Mouse (Mus musculus): ENCODE results near the gene Asb10. TPM values are rescaled to one million over a fixed set of nuclear protein-coding genes. Genes with fewer than 3 reads are reported as not detected.

The Asb10 gene
- total and polyA plus RNA-seq, 3 experiments, result not detected

DNA sequence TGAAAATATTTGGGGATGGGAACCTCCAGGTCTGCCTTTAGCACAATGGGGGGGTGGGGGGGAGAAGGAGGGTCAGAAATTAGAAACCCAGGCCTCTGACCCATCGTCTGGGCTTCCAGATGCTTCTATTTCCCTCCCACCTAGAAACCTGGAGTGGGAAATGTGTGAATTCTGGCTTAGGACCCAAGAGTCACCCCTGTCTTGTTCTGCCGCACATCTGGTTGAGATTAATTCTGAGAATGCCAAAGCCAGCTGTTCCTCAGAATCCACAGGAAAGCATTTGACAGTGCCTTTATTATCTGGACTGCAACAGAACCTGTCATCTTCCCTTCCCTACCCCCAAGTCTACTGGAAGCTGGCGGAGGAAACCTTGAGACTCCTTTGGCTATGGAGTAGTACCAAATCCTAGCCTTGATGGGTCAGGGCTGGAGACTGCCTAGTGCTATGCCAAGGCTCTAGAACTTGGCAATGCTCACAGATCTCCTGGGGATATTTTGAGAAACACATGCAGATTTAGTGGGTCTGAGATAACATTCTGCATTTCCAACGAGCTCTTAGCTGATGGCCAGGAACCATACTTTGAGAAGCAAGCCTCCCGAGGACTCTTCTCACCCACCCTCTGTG lies 13.0 kb upstream of the Asb10 start:
- no peaks in the 10 kb centered on the region for H3K9me3 ChIP-seq (replicated peaks)
- no peak overlapping the region for H3K4me3 ChIP-seq (ENCODE audit: low read depth, low read length)
- ATAC-seq (ENCODE audit: extremely low read depth, insufficient number of reproducible peaks, low FRiP score, poor library complexity, severe bottlenecking) (no peak), DNase-seq (ENCODE audit: low spot score) (no peak)
- TF ChIP-seq POLR2AphosphoS5 (IDR thresholded peaks at IDR 0.05; ENCODE audit: insufficient replicate concordance, low read depth, low read length), result no peak
- TF ChIP-seq GATA1 (IDR thresholded peaks at IDR 0.05; ENCODE audit: borderline replicate concordance, low read length), result no peak
- no peak for TF ChIP-seq CTCF (IDR thresholded peaks at IDR 0.05; ENCODE audit: low read depth, low read length)
- H3K4me1 ChIP-seq (ENCODE audit: insufficient read depth, low read depth, low read length), result no peaks in the 10 kb centered on the region
- no peaks in the 10 kb centered on the region for H3K36me3 ChIP-seq (replicated peaks)
- peaks cover 52% of the 10 kb centered on the region for H3K27me3 ChIP-seq (ENCODE audit: insufficient read depth, low read length)

DNA sequence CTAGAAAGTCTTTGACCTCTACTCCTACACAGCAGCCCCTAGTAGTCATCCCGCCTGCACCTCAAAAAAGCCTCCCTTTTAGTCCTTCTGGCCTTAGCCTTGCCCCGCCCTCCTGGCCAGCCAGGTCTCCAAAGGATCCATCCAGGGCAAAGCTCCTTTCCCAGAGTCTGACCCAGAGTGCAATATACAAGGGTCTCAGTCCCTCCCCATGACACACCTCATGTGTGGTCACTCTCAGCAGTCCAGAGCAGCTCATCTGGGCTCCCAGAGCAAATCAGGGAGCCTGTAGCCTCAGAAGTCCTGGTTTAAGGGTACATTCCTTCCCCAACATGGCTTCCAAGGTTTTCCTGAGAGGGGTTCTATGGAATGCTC lies 10.5 kb upstream of the Asb10 start:
- TF ChIP-seq TAL1 (conservative IDR thresholded peaks at IDR 0.05; ENCODE audit: low read depth, low read length), result no peak
- TF ChIP-seq GATA1 (IDR thresholded peaks at IDR 0.05; ENCODE audit: borderline replicate concordance, low read length), result no peak
- no peak for TF ChIP-seq POLR2AphosphoS5 (IDR thresholded peaks at IDR 0.05; ENCODE audit: insufficient replicate concordance, low read depth, low read length)
- no peak for TF ChIP-seq GATA2 (IDR thresholded peaks at IDR 0.05; ENCODE audit: borderline replicate concordance, low read depth, low read length)
- no peak for TF ChIP-seq CTCF (IDR thresholded peaks at IDR 0.05; ENCODE audit: low read depth, low read length)
- Histone ChIP-seq H3K27me3 (ENCODE audit: insufficient read depth, low read length) (peaks cover 53% of the 10 kb centered on the region), H3K4me3 (ENCODE audit: low read depth, low read length) (no peak overlapping the region), H3K4me1 (ENCODE audit: insufficient read depth, low read depth, low read length) (no peaks in the 10 kb centered on the region), H3K9me3 (replicated peaks) (no peaks in the 10 kb centered on the region), H3K36me3 (replicated peaks) (no peaks in the 10 kb centered on the region)
- ATAC-seq (ENCODE audit: extremely low read depth, insufficient number of reproducible peaks, low FRiP score, poor library complexity, severe bottlenecking) (no peak), DNase-seq (ENCODE audit: low spot score) (no peak)

DNA sequence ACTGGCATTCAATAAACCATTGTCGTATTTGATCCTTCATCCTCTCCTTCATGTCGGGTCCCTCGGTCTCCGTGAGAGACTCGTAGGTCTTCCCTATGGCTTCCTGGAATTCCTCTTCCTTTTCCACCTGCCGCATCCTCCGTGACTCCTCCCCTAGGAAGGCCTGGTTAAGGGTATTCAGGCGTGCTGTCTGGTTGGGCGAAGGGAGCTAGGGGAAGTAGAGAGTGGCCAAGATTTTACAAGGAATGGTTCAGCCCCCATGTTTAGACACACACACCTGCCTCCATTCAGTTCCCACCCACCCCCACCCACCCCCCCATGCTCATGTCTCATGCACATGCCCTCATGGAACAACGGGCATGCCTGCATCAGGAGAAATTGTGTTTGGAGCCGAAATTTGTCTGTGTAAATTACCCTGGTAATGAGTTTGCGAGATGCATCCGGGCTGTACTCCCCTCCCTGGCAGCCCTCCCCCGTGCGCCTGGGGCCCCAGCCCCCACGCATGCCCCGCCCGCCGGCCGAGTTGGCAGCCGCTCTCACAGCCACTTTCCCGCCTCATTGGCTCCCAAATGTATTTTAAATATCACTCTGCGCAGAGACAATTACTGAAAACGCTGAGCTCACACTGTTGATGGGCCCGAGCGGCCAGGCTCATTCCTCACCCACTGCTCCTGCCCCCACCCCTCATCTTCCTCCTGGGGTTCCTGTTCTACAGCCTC lies 10.0 kb upstream of the Asb10 start:
- peaks cover 55% of the 10 kb centered on the region for H3K27me3 ChIP-seq (ENCODE audit: insufficient read depth, low read length)
- DNase-seq (ENCODE audit: low spot score) (no peak), ATAC-seq (ENCODE audit: extremely low read depth, insufficient number of reproducible peaks, low FRiP score, poor library complexity, severe bottlenecking) (no peak)
- H3K36me3 ChIP-seq (replicated peaks), result no peaks in the 10 kb centered on the region
- no peak for TF ChIP-seq GATA2 (IDR thresholded peaks at IDR 0.05; ENCODE audit: borderline replicate concordance, low read depth, low read length)
- no peak for TF ChIP-seq POLR2AphosphoS5 (IDR thresholded peaks at IDR 0.05; ENCODE audit: insufficient replicate concordance, low read depth, low read length)
- TF ChIP-seq GATA1 (IDR thresholded peaks at IDR 0.05; ENCODE audit: borderline replicate concordance, low read length), result no peak
- no peak for TF ChIP-seq CTCF (IDR thresholded peaks at IDR 0.05; ENCODE audit: low read depth, low read length)
- no peak for TF ChIP-seq TAL1 (conservative IDR thresholded peaks at IDR 0.05; ENCODE audit: low read depth, low read length)
- H3K4me1 ChIP-seq (ENCODE audit: insufficient read depth, low read depth, low read length), result no peaks in the 10 kb centered on the region
- no peak overlapping the region for H3K4me3 ChIP-seq (ENCODE audit: low read depth, low read length)
- H3K9me3 ChIP-seq (replicated peaks), result no peaks in the 10 kb centered on the region

DNA sequence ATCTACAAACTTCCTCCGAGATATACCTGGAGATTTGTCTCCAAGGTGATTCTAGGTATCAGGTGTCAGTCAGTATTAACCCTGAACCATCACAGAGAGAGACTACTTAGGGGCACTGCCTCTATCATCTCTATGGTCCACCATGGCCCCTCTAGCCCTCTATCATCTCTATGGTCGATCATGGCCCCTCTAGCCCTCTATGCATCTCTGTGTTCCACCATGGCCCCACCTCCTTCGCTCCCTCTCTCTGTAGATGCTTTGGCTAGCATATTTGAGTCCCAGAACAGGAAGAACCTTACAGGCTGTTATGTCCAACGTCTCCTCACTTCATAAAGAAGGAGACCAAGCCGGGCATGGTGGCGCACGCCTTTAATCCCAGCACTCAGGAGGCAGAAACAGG lies 1.9 kb upstream of the Asb10 start:
- Histone ChIP-seq H3K27me3 (ENCODE audit: insufficient read depth, low read length) (peaks cover 43% of the 10 kb centered on the region), H3K9me3 (replicated peaks) (no peaks in the 10 kb centered on the region), H3K4me1 (ENCODE audit: insufficient read depth, low read depth, low read length) (0 out of 2 replicates have a peak, but pooled peaks cover 2% of the 10 kb centered on the region), H3K36me3 (replicated peaks) (no peaks in the 10 kb centered on the region), H3K4me3 (ENCODE audit: low read depth, low read length) (no peak overlapping the region)
- TF ChIP-seq TAL1 (conservative IDR thresholded peaks at IDR 0.05; ENCODE audit: low read depth, low read length) (no peak), POLR2AphosphoS5 (IDR thresholded peaks at IDR 0.05; ENCODE audit: insufficient replicate concordance, low read depth, low read length) (no peak), CTCF (IDR thresholded peaks at IDR 0.05; ENCODE audit: low read depth, low read length) (no peak), GATA1 (IDR thresholded peaks at IDR 0.05; ENCODE audit: borderline replicate concordance, low read length) (no peak), GATA2 (IDR thresholded peaks at IDR 0.05; ENCODE audit: borderline replicate concordance, low read depth, low read length) (no peak)
- no peak for ATAC-seq (ENCODE audit: extremely low read depth, insufficient number of reproducible peaks, low FRiP score, poor library complexity, severe bottlenecking)
- DNase-seq (ENCODE audit: low spot score), result no peak

DNA sequence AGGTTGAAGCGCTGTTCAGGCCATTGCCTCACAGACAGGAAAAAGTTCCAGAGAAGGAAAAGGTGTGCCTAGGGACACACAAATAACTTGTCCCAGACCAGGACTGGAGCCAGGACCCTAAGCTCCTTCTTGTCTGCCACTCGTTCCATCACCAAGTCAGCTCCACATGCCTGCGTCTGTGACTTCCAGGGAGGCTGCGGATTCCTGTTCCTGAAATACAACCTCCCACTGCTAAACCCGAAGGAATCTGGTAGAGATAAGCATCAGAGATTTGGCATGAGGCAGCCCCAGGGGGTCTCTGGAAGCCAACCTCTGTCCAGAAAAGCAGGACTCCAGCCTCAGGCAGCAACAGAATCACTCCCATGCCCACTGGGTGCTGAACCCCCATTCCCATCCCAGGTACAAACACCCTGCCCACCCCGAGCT lies 379 bp upstream of the Asb10 start:
- H3K4me1 ChIP-seq (ENCODE audit: insufficient read depth, low read depth, low read length), result 0 out of 2 replicates have a peak, but pooled peaks cover 2% of the 10 kb centered on the region
- H3K4me3 ChIP-seq (ENCODE audit: low read depth, low read length), result no peak overlapping the region
- DNase-seq (ENCODE audit: low spot score) (no peak), ATAC-seq (ENCODE audit: extremely low read depth, insufficient number of reproducible peaks, low FRiP score, poor library complexity, severe bottlenecking) (no peak)
- H3K36me3 ChIP-seq (replicated peaks), result no peaks in the 10 kb centered on the region
- no peak for TF ChIP-seq TAL1 (conservative IDR thresholded peaks at IDR 0.05; ENCODE audit: low read depth, low read length)
- no peak for TF ChIP-seq CTCF (IDR thresholded peaks at IDR 0.05; ENCODE audit: low read depth, low read length)
- TF ChIP-seq GATA1 (IDR thresholded peaks at IDR 0.05; ENCODE audit: borderline replicate concordance, low read length), result no peak
- TF ChIP-seq POLR2AphosphoS5 (IDR thresholded peaks at IDR 0.05; ENCODE audit: insufficient replicate concordance, low read depth, low read length), result no peak
- no peak for TF ChIP-seq GATA2 (IDR thresholded peaks at IDR 0.05; ENCODE audit: borderline replicate concordance, low read depth, low read length)
- H3K27me3 ChIP-seq (ENCODE audit: insufficient read depth, low read length), result peaks cover 46% of the 10 kb centered on the region
- no peaks in the 10 kb centered on the region for H3K9me3 ChIP-seq (replicated peaks)

DNA sequence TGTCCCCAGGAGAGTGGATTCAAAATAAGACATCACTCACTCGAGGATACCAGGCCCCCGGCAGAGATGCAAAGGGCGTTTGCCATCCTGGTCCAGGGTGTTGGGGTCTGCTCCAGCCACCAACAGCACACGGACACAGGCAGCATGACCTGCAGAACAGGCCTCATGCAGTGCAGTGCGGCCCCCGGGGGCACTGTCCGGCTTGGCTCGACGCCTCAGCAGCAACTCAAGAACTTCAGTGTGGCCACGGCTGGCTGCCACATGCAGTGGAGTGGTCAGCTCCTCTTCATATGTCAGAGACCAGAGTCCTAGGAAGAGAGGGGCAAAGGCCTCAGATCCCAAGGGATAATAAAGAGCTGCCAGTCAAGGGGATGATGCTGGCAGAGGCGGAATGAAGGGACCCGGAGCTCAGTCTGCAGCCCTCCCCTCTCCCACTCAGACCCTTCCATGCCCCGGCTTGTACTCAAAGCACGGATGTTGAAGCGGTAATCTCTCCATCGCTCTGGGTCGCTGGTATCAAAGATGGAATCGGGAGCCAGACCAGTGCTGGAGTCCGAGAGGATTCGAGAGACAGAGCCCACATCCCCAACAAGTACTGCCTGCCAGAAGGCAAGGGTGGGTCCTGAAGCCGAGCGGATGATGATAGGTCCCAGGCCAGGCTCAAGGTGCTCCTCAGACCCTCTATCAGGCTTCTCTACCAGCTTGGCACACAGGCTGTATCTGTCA lies 1.0 kb downstream of the Asb10 start:
- Histone ChIP-seq H3K27me3 (ENCODE audit: insufficient read depth, low read length) (peaks cover 32% of the 10 kb centered on the region), H3K4me1 (ENCODE audit: insufficient read depth, low read depth, low read length) (0 out of 2 replicates have a peak, but pooled peaks cover 2% of the 10 kb centered on the region), H3K36me3 (replicated peaks) (no peaks in the 10 kb centered on the region), H3K4me3 (ENCODE audit: low read depth, low read length) (no peak overlapping the region), H3K9me3 (replicated peaks) (no peaks in the 10 kb centered on the region)
- TF ChIP-seq GATA2 (IDR thresholded peaks at IDR 0.05; ENCODE audit: borderline replicate concordance, low read depth, low read length) (no peak), GATA1 (IDR thresholded peaks at IDR 0.05; ENCODE audit: borderline replicate concordance, low read length) (no peak), CTCF (IDR thresholded peaks at IDR 0.05; ENCODE audit: low read depth, low read length) (no peak), POLR2AphosphoS5 (IDR thresholded peaks at IDR 0.05; ENCODE audit: insufficient replicate concordance, low read depth, low read length) (no peak), TAL1 (conservative IDR thresholded peaks at IDR 0.05; ENCODE audit: low read depth, low read length) (no peak)
- ATAC-seq (ENCODE audit: extremely low read depth, insufficient number of reproducible peaks, low FRiP score, poor library complexity, severe bottlenecking) (no peak), DNase-seq (ENCODE audit: low spot score) (no peak)
